Mouse (Mus musculus) ES-Bruce4 (cell line): ENCODE results near the gene Skap2. TPM values are rescaled to one million over a fixed set of nuclear protein-coding genes. Genes with fewer than 3 reads are reported as not detected.

Experiments
- H3K27ac ChIP-seq: 2 replicates; pipeline ENCODE4 v1.5.1; 2012; ENCODE audit warnings: low read length, inconsistent platforms; ENCODE audit not compliant: insufficient read depth
- H3K27me3 ChIP-seq: 2 replicates; pipeline ENCODE4 v1.6.1; 2012; ENCODE audit warnings: mild to moderate bottlenecking, low read length, inconsistent platforms; ENCODE audit not compliant: control insufficient read depth, poor library complexity, insufficient read depth, severe bottlenecking
- H3K36me3 ChIP-seq: 2 replicates; pipeline ENCODE4 v1.6.1; 2012; ENCODE audit warnings: inconsistent platforms, mild to moderate bottlenecking, low read length, moderate library complexity; ENCODE audit not compliant: control insufficient read depth, poor library complexity, insufficient read depth, severe bottlenecking
- H3K4me1 ChIP-seq: one replicate; pipeline ENCODE4 v1.8.1; 2011; ENCODE audit warnings: low read length; ENCODE audit not compliant: control insufficient read depth, insufficient read depth
- H3K4me3 ChIP-seq: 2 replicates; pipeline ENCODE4 v1.5.1; 2011; ENCODE audit warnings: low read depth, mild to moderate bottlenecking, low read length
- H3K9ac ChIP-seq: 2 replicates; pipeline ENCODE4 v1.6.1; 2012; ENCODE audit warnings: low read depth, mild to moderate bottlenecking, inconsistent platforms; ENCODE audit not compliant: poor library complexity, severe bottlenecking
- H3K9me3 ChIP-seq: replicated peaks from 2 replicates; pipeline ENCODE4 v1.6.1; 2012; ENCODE audit warnings: mild to moderate bottlenecking, low read length, inconsistent platforms; ENCODE audit not compliant: control insufficient read depth, poor library complexity, insufficient read depth, severe bottlenecking
- CTCF ChIP-seq: IDR thresholded peaks from one replicate; pipeline ENCODE4 v1.8.1; 2011; ENCODE audit warnings: low read depth, low read length
- EP300 ChIP-seq: IDR thresholded peaks from 2 replicates; pipeline ENCODE4 v1.6.1; 2011; ENCODE audit warnings: low read depth, low read length; ENCODE audit not compliant: insufficient read depth
- POLR2A ChIP-seq: IDR thresholded peaks from one replicate; pipeline ENCODE4 v1.8.1; 2011; ENCODE audit warnings: low read length; ENCODE audit not compliant: insufficient read depth
- polyA plus RNA-seq: library from polyadenylated mRNA; stranded (reverse); fragments of >200 nt; gene quantifications from 2 replicates; pipeline ENCODE4 v1.2.4, GENCODE M21; 2011; ENCODE audit warnings: low read depth; ENCODE audit not compliant: missing spikeins, insufficient read depth, insufficient read length

The Skap2 gene
- polyA plus RNA-seq, 1 experiment, result 42.9 TPM

DNA sequence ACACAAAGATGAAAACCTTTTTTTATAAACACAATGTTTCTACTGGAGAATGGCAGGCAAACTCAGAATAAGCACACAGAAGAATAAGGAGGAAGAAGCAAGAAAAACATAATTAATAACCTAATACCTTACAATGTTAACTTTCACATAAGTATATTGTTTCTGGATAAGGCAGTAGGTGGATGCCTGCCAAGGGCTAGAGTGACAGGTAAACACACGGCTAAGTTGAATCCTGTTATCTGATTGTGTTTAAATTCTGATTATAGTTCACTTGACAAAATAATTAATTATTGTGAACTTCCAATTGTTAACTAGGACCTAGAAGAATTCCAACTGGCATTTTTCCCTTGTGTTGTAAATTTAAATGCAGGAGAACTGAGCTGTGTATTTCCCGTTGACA is 138.3 kb downstream of the Skap2 start:
- TF ChIP-seq POLR2A, result no peak
- TF ChIP-seq EP300, result no peak
- TF ChIP-seq CTCF, result no peak
- Histone ChIP-seq H3K9me3 (no peaks in the 10 kb centered on the region), H3K4me1 (peaks cover 6% of the 10 kb centered on the region), H3K9ac (no peak overlapping the region), H3K27me3 (no peaks in the 10 kb centered on the region), H3K27ac (no peak overlapping the region), H3K4me3 (no peak overlapping the region), H3K36me3 (no peaks in the 10 kb centered on the region)

- no peak overlapping the region for H3K9ac ChIP-seq
- TF ChIP-seq CTCF, result no peak
- TF ChIP-seq POLR2A, result no peak
- TF ChIP-seq EP300, result no peak
- H3K9me3 ChIP-seq, result no peaks in the 10 kb centered on the region
- no peak overlapping the region for H3K27ac ChIP-seq
- peaks cover under 1% of the 10 kb centered on the region for H3K4me1 ChIP-seq
- H3K36me3 ChIP-seq, result no peaks in the 10 kb centered on the region
- H3K27me3 ChIP-seq, result no peaks in the 10 kb centered on the region
- no peak overlapping the region for H3K4me3 ChIP-seq
Observed at GRCm38 (mm10) chr6:51871135-51871534, 141.2 kb downstream of the Skap2 start.

GRCm38 (mm10) chr6:51870294-51870693 is 142.1 kb downstream of the Skap2 start:
- H3K27me3 ChIP-seq, result no peaks in the 10 kb centered on the region
- H3K4me3 ChIP-seq, result no peak overlapping the region
- no peaks in the 10 kb centered on the region for H3K9me3 ChIP-seq
- H3K4me1 ChIP-seq, result no peaks in the 10 kb centered on the region
- TF ChIP-seq POLR2A, result no peak
- TF ChIP-seq EP300, result no peak
- TF ChIP-seq CTCF, result no peak
- H3K36me3 ChIP-seq, result no peaks in the 10 kb centered on the region
- H3K9ac ChIP-seq, result no peak overlapping the region
- no peak overlapping the region for H3K27ac ChIP-seq

- Histone ChIP-seq H3K36me3 (no peaks in the 10 kb centered on the region), H3K27me3 (no peaks in the 10 kb centered on the region), H3K4me1 (no peaks in the 10 kb centered on the region), H3K4me3 (no peak overlapping the region), H3K9me3 (no peaks in the 10 kb centered on the region), H3K27ac (no peak overlapping the region), H3K9ac (no peak overlapping the region)
- TF ChIP-seq EP300 (no peak), POLR2A (no peak), CTCF (no peak)
Observed at GRCm38 (mm10) chr6:51866596-51866995, 145.8 kb downstream of the Skap2 start.

- Histone ChIP-seq H3K27me3 (no peaks in the 10 kb centered on the region), H3K4me3 (no peak overlapping the region), H3K27ac (no peak overlapping the region), H3K9ac (no peak overlapping the region), H3K36me3 (no peaks in the 10 kb centered on the region), H3K9me3 (no peaks in the 10 kb centered on the region), H3K4me1 (no peaks in the 10 kb centered on the region)
- TF ChIP-seq POLR2A (no peak), EP300 (no peak), CTCF (no peak)
Observed at GRCm38 (mm10) chr6:51863508-51863907, 148.8 kb downstream of the Skap2 start.

GRCm38 (mm10) chr6:51860300-51860699 is 152.0 kb downstream of the Skap2 start:
- H3K9ac ChIP-seq, result no peak overlapping the region
- H3K27me3 ChIP-seq, result no peaks in the 10 kb centered on the region
- no peak for TF ChIP-seq CTCF
- no peak for TF ChIP-seq POLR2A
- no peak for TF ChIP-seq EP300
- no peaks in the 10 kb centered on the region for H3K9me3 ChIP-seq
- H3K27ac ChIP-seq, result no peak overlapping the region
- no peaks in the 10 kb centered on the region for H3K36me3 ChIP-seq
- no peaks in the 10 kb centered on the region for H3K4me1 ChIP-seq
- H3K4me3 ChIP-seq, result no peak overlapping the region
